Mouse (Mus musculus) bone marrow, adult 2 months (tissue): ENCODE data around the gene Plscr3.

Source experiments
- CTCF ChIP-seq: fragments of 200-500 bp; IDR thresholded peaks from 2 replicates; pipeline ENCODE4 v1.5.1; 2011; ENCODE audit warnings: low read length, control low read depth; ENCODE audit not compliant: control insufficient read depth, insufficient read depth
- POLR2A ChIP-seq: fragments of 200-500 bp; IDR thresholded peaks from 2 replicates; pipeline ENCODE4 v1.6.1; 2011; ENCODE audit warnings: low read depth, mild to moderate bottlenecking, control low read depth, low read length, borderline replicate concordance; ENCODE audit not compliant: control insufficient read depth

- TF ChIP-seq CTCF (no peak), POLR2A (no peak)
Measured at GRCm38 (mm10) chr11:69867335-69867734, 21.2 kb downstream of the Plscr3 start.
